Mouse (Mus musculus): ENCODE data around the gene Gm20821. TPM values are rescaled to one million over a fixed set of nuclear protein-coding genes. Genes with fewer than 3 reads are reported as not detected.
"Not testable (repeated sequence)": the region's sequence is repeated elsewhere in the genome, so short reads cannot be mapped to it uniquely, and the experiment has no call there.

Gene Gm20821
- total RNA-seq (2014; rRNA removed) (not detected in 2 replicates), polyA plus RNA-seq (2012; rRNA removed) (not detected in 2 replicates)

DNA sequence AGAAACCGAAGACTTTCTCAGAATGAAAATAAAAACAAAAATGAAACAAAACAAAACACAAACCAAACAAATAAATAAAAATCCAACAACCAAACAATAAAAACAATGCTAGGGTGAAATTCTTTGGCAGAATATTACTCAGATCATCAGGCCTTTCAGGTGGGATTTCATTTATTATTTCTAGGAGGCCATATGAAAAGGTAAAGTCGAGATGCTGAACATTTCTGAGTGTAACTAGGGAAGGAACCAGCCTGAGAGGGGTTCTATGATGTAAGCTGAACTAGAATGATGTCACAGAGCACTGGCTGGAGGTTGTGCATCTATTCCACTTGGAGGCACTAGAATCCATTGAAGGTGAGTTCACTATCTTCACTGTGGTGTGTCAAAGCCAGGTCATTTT, at the start of gene Gm20821:
Gene Gm20821, plus strand, starts transcription at position 301 of the 400 bp plus-strand sequence.
- WGBS: 33% methylated on average over 2 of the region's 2 CpGs

More for the DNA sequence above, at the start of gene Gm20821:
- H3K9ac ChIP-seq (ENCODE audit: low read depth, low read length); H3K27me3 ChIP-seq (ENCODE audit: control insufficient read depth, insufficient read depth, low read length); H3K27ac ChIP-seq (replicated peaks; ENCODE audit: insufficient read depth, low read depth, low read length); H3K4me3 ChIP-seq (ENCODE audit: insufficient read depth, low read depth, low read length); DNase-seq (ENCODE audit: extremely low read depth, low read depth, low spot score); H3K79me2 ChIP-seq (ENCODE audit: control insufficient read depth, insufficient read depth, low read length); H3K36me3 ChIP-seq (ENCODE audit: control insufficient read depth, insufficient read depth, low read length); H3K4me1 ChIP-seq (ENCODE audit: control insufficient read depth, insufficient read depth, low read length): not testable (repeated sequence)
